Mouse (Mus musculus) ovary, postnatal 10 days (tissue): ENCODE results near the gene Cadm4.

Experiments used
- DNase-seq: peaks from one replicate; pipeline ENCODE4 v3.0.0; 2022; ENCODE audit warnings: low spot score

Gene Cadm4

DNA sequence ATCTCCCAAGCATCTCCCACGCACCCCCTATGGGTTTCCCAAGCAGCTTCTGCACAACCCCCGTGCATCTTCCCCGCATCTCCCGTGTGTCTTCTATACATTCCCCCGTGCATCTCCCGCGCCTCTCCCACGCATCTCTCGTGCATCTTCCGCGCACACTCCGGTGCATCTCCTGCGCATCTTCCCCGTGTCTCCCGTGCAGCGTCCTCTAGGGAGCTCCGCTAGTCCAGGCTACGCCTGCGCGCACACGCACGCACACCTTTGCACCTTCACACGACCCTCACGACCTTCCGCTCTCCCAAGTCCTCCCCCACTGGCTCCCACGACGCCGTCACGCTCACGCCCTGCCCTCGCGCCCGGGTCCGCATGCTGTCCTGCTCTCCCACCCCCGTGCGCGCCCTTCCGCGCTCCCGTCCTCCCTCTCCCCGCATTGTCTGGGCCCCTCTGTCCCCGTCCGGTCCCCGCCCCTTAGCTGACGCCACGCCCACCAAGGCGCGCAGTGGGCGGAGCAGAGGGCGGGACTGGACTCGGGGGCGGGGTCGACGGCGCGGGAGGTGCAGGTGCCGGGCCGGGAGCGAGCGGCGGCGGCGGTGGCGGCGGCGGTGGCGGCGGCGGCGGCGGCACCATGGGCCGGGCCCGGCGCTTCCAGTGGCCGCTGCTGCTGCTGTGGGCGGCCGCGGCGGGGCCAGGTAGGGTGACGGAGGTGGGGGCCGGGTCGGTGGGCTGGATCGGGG lies at the start of gene Cadm4:
TSS of gene Cadm4 (plus strand) at position 550 of the 734 bp plus-strand sequence.
- peak; percentile 74 for DNase-seq

GRCm38 (mm10) chr7:24435305-24435704 lies 46.5 kb upstream of the Cadm4 start:
- no peak for DNase-seq

DNA sequence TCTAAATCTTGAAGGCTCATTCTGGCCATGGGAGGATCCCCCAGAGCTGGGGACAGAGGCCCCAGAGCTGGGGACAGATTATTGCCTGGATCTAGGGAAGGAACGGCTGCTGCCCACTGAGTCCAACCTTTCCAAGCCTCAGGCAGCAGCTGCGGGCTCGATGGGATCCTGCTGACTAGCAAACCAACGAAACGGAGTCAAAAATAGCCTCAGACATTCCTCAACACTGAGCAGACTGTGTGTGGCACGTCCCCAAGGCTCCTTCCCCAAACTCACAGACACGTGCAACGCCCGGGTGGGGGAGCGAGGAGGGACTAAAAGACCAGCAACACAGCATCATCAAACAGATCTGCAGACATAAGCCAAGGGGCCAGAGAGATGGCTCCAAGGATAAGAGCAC lies 43.8 kb upstream of the Cadm4 start:
- no peak for DNase-seq

- no peak for DNase-seq
Observed at GRCm38 (mm10) chr7:24439191-24439590, 42.6 kb upstream of the Cadm4 start.

- DNase-seq, result no peak
Observed at GRCm38 (mm10) chr7:24439891-24440290, 41.9 kb upstream of the Cadm4 start.

GRCm38 (mm10) chr7:24441785-24442184 lies 40.0 kb upstream of the Cadm4 start:
- no peak for DNase-seq

DNA sequence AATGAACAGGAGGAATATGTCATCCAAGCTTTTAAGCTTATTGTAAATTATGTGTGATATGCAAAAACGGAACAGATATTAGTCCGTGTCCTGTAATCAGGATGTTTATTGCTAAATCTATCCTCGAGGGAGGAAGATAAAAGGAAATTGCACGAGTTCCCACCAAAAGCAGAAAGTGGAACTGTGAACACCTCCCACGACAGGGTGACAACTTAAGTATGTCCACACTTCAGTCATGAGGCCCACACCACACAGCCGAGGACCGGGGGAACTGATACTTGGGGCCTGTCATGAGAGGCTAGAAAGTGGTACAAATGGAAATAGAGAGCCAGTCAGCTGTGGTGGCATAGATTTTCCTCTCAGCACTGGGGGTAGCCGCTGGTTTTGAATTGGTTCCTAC lies 39.5 kb upstream of the Cadm4 start:
- no peak for DNase-seq

- no peak for DNase-seq
Observed at GRCm38 (mm10) chr7:24445266-24445926, 36.4 kb upstream of the Cadm4 start.

DNA sequence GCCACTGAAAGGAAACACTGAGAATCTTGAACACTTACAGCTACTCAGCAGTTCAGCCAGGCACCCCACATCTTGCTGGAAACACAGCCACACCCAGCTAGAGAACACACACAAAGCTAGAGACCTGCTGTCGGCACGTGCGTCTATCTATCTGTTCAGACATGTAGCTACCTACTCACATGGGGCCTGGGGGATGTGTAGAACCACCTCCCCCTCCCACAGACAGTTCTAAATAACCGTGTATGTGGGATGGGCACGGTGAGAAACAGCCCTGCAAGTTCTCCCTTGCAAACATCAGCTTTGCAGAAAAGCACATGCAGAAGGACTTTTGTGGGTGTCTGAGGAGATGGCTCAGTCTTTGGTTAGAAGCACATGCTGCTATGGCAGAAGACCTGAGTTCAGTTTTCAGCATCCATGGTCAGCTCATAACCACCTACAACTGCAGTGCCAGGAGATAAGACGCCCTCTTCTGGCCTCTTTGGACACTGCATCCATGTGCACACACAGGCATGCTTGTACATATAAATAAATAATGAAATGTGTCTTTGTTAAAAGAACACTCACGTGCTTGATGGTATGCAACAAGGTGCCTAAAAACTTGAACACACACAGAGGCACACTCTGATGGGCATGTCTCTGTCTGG lies 35.0 kb upstream of the Cadm4 start:
- no peak for DNase-seq

GRCm38 (mm10) chr7:24448782-24449517 lies 32.9 kb upstream of the Cadm4 start:
- DNase-seq, result no peak

- DNase-seq, result no peak
Observed at GRCm38 (mm10) chr7:24450585-24451017, 31.2 kb upstream of the Cadm4 start.

- DNase-seq, result no peak
Observed at GRCm38 (mm10) chr7:24451855-24452311, 29.9 kb upstream of the Cadm4 start, which contains the start of gene Irgc1. Gene Irgc1, minus strand, starts transcription at chr7:24452297.

DNA sequence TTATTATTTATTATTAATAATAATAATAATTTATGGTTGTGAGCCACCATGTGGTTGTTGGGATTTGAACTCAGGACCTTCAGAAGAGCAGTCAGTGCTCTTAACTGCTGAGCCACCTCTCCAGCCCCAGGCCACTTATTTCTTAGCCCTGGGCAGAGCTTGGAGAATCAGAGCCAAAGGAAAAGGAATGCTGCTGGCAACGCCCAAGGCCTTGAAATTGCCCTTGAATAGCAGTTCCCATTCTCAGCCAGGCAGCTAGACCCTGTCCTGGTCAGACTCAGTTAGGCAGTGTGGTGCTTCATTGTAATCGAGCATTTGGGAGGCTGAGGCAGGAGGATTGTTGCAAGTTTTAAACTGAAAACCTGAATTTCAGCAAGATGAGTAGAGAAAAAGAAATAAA lies 27.6 kb upstream of the Cadm4 start:
- DNase-seq, result no peak

DNA sequence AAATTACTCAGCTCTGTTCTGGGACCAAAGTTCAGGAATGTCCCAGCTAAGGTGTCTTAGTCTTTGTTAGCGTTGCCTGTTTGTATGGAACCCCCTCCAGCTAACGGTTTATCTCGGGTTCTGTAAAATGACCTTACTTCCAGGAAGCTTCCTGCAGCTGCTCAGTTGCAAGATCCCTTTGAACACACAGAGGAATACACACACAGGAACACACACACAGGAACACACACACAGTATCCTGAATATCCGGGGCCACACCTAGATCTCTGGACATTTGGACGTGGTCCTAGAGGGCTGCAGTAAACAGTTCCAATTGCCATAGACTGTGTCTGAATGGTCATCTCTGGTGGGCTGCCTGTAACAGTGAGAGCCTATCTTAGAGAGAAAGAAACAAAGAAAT lies 26.1 kb upstream of the Cadm4 start:
- no peak for DNase-seq

DNA sequence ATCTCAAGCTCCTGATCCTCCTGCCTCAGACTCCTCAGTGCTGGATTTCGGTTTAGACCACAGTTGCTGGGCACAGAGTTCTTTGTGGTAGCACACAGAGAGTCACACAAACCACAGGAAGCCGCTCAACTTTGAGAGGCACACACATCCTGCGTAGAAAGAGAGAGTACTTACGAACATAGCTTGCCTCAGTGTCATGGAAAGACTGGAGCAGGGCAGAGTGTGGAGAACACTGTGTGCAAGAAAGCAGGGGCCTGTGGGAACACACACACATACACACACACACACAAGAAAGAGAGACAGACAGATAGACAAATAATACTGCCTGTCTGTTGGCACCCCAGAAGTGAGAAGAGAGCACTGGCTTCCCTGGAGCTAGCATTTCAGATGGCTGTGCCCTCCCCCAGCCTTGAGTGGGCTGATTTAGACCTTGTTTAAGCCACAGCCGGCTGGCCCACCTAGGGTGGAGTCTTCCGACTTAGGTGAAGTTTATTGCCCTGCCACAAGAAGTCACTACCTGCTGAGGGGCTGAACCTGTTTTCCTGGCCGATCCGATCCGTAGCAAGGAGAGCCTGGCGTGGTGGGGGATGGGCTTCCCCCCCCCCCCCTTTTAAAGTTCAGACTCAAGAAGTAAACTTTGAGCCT lies 24.0 kb upstream of the Cadm4 start:
- DNase-seq, result no peak

GRCm38 (mm10) chr7:24459440-24459839 lies 22.4 kb upstream of the Cadm4 start:
- no peak for DNase-seq

- no peak for DNase-seq
Observed at GRCm38 (mm10) chr7:24459843-24460242, 22.0 kb upstream of the Cadm4 start.

GRCm38 (mm10) chr7:24461376-24462051 lies 20.3 kb upstream of the Cadm4 start:
- no peak for DNase-seq

- DNase-seq, result no peak
Observed at GRCm38 (mm10) chr7:24462388-24463319, 19.2 kb upstream of the Cadm4 start, which contains the start of gene Plaur. Gene Plaur, plus strand, starts transcription at chr7:24462484.

GRCm38 (mm10) chr7:24466835-24467234 lies 15.0 kb upstream of the Cadm4 start:
- DNase-seq, result no peak
